Mouse (Mus musculus) hematopoietic stem cell, adult 5-6 weeks (primary cell): ENCODE data around the gene Hsdl2. TPM values are rescaled to one million over a fixed set of nuclear protein-coding genes. Genes with fewer than 3 reads are reported as not detected.

Source experiments
- ATAC-seq, 2 experiments: fragments of 125-278 bp in 1 of 2; replicated peaks in 1 of 2; 2 replicates each; pipeline ENCODE4 v1.8.0; 2016 to 2017; ENCODE audit warnings: inconsistent platforms in 2 of 2, mild to moderate bottlenecking in 2 of 2, moderate number of reproducible peaks in 2 of 2, low read depth in 1 of 2, moderate TSS enrichment in 1 of 2; ENCODE audit not compliant: low FRiP score in 2 of 2, poor library complexity in 2 of 2, severe bottlenecking in 2 of 2, insufficient read depth in 1 of 2, low TSS enrichment in 1 of 2
- total RNA-seq: library from RNA; stranded (forward); fragments of 172-1452, 232-1000 nt; gene quantifications from 2 replicates; pipeline ENCODE4 v1.2.3, GENCODE M21; 2017

Gene Hsdl2
- total RNA-seq, 1 experiment from 2014 or later, result 33.6 TPM

DNA sequence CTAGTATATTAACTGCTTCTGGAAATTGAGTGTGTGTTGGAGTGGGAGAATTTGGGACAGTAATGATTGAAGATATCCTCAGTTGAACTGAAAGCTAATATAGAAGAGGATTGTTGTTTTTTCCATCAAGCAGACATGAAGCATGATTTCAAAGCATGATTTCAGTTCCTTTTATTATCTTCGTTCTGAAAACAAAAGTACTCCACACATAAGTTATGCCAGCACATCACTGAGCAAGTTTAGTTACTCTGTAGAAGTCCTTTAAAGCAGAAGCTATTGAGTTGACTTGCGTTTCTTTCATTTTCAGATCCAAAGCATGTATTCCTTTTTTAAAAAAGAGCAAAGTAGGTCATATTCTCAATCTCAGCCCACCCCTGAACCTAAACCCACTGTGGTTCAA, 15.2 kb downstream of the Hsdl2 start:
- ATAC-seq, result no peak

DNA sequence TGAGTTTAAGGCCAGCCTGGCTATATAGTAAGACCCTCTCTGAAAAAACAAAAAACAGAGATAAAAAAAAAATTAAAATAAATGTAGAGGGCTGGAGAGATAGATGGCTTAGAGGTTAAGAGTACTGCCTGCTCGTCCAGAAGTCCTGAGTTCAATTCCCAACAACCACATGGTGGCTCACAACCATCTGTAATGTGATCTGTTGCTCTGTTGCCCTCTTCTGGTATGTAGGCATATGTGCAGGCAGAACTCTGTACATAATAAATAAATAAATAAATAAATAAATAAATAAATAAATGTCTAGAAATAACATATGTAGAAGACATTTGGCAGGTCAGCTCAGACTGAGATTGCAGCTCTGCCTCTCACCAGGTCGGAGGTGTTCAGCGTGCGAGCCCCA, 21.3 kb downstream of the Hsdl2 start:
- no peak for ATAC-seq

DNA sequence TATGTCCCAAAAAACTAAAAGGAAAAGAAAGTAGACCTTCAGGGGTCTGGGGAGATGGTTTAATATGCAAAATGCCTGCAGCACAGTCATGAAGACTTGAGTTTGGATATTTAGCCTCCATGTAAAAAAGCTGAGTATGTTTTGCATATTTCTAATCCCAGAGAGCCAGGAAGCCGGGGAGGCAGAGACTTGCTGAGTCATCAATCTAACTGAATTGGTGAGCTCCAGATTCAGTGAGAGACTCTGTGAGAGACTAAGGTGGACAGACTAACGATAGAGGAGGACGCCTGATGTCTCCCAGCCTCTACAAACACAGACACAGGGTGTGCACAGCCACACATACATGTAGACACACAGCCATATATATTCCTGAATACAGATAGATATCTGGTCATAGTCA, 23.5 kb downstream of the Hsdl2 start:
- no peak for ATAC-seq

DNA sequence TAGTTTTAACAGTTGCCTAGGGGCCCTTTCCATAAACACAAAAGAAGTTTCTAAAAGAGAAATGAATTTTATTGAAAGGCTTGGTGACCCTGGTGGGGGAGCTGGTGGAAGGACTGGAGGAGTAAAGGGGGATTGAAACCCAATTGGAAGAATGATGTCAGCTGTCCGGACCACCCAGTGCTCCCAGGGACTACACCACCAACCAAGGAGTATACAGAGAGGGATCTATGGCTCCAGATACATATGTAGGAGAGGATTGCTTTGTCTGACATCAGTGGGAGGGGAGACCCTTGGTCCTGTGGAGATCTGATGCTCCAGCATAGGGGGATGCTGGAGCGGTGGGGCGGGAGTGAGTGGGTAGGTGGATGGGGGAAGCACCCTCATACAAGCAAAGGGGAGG, 24.1 kb downstream of the Hsdl2 start:
- no peak for ATAC-seq

DNA sequence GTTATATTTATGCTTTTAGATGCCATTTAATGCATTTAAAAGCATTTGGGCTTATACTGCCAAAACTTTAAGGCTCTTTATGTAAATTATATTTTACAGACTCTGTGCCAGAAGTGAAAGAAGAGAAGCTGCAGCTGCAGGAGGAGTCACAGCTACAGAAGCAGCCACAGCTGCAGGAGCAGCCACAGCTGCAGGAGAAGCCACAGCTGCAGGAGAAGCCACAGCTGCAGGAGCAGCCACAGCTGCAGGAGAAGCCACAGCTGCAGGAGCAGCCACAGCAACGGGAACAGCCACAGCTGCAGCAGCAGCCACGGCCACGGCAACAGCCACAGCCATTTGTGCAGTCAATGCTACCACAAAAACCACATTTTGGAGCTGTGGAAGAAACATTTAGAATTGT, 29.0 kb downstream of the Hsdl2 start:
- no peak for ATAC-seq

DNA sequence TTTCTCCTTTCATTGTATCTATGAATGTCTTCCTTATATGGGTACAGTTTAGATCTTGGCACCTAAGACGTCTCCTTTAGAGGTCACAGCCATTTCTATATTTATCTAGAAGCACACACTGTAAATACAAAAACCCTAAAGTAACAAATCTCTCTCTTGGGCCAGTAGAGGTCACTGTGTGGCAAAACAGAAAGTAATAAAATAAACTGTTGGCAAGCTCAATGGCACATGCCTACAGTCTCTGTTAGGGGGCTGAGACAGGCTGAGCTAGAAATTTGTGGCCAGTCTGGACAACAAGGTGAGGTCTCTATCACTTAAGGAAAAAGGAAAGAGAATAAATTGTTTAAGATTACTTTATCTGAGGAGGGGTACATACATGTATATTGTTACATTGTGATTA, 33.6 kb downstream of the Hsdl2 start:
- ATAC-seq, result peak; percentile 46 to 86; a peak in 3 of 4 replicates

DNA sequence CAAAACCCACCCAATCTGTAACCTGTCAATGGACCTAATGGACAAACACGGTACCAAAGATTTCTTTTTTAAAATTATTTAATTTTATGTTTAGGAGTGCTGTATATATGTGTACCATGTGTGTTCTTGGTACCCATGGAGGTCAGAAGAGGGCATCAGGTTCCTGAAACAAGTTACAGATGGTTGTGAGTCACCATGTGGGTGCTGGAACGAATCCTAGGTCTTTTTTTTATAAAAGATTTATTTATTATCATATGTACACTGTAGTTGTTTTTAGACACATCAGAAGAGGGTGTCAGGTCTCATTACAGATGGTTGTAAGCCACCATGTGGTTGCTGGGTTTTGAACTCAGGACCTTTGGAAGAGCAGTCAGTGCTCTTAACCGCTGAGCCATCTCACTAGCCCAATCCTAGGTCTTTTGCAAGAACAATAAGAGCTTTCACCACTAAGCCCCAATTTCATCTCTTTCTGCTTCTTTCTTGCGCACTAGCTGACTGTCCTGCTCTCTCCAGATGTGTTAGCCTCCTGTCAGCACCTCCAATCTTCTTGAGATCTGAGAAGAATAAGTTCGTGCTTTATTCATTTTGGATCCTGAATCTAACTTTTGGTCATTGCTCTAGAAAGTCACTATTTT, 38.4 kb downstream of the Hsdl2 start:
- ATAC-seq, result no peak

DNA sequence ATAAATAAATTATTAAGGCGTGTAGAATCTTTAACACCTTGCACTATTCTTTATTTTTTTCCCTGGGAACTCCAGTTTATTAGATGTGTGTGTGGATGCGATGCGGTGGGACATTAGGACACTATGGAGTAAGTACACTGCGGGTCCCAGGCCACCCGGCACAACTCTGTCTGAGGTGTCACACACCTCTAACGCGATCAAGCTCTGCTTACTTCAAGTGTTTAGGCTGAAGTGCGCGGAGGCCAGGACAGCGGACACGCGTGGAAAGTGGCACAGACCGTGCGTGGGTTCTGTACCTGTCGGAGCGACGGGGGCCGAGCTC, 44.3 kb downstream of the Hsdl2 start:
- peak; percentile 20 to 27; a peak in 2 of 4 replicates for ATAC-seq

DNA sequence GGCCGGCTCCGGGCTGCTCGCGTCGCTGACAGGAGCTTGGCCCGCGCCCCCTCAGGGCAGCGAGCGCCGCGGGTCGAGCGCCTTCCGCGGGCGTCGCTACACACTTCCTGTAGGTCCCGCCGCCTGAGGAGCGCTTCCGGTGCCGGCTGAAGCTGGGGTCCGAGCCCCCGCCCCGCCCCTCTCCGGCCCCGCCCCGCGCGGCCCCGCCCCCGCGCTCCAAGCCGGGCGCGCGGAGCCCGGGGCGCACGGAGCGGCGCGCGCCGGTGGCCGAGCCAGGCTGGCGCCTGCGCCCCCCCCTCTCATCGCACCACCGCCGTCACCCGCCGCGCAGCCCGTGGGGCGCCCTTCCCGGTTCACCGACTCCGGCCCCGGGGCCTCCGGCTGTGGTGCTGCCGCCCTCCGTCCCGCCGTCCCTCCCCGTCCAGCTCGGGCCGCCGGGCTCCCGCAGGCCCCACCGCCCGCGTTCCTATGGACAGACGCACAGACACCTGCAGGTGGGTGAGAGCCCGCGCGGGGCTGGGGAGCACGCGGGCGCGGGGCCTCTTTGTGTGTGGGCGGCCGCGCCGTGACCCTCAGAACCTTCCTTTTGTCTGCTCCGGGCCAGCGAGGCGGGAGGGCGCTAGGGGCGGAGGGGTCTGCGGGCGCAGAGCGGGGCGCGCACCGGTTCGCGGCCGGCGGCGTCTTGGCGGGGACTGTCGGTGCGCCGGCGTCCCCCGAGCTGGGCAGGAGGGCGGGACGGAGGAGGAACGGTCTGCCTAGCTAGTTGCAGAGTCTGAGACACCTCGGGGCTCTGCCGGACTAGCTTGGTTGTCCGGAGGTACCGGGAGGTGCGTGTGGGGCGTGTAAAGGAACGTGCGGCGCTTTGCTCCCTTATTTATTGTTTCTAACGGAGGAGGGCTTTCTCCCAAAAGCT, 44.9 kb downstream of the Hsdl2 start, which contains the start of gene E130308A19Rik:
Gene E130308A19Rik, plus strand, starts transcription at position 214 of the 913 bp plus-strand sequence.
- ATAC-seq, result peak; percentile 83 to 94

DNA sequence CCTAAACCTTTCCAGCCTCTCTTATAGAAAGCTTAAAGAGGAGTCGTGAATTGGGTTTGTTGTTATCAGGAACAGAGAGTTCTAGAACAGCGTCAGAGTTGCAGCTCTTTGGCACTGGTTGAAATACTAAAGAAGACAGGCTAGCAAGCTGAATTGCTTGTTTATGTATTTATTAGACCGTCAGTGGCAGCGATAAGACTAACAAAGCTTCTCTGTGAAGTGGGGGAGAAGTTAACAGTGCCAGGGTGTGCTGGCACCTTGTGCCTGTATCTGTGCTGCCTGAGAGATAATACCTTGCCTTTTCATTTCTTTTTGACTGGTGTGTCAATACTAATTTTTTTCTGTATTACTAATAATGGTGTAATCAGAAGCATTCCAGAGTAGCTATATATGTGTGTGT, 46.9 kb downstream of the Hsdl2 start:
- ATAC-seq, result no peak

DNA sequence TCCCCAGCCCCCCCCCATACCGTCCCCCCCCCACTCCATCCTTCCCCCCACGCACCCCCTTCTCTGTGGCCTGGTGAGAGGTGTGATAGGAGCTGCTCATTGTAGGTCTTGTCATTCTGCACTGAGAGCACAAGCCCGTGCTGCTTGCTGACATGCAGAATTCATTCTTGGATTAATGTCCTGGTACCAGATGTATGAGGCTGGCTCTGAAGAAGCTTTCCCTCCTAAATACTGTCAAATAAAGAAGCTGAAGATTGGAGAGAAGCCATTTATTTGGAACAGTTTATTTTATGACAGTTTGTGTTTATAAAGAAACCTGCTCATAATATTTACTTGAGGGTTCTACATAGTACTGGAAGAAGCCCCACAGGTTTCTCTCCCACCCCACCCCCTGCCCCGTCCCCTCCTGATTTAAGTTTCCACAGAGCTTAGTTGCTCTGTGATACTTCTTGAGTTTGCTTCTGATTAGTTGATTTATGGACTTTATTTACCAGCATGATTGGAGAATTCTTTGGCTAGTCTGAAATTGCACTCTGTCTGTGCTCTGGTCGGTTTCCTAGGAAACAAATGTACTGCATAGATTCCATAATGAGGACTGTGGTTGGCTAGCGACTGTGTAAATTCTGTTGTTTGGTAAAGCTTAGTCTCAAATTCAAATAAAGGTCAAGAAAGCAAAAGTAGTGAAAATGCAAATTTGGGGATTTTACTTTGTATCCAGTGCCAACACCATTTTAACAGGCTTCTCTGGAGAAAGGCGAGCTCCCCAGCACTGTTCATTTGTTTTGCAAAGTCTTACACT, 47.9 kb downstream of the Hsdl2 start:
- no peak for ATAC-seq

DNA sequence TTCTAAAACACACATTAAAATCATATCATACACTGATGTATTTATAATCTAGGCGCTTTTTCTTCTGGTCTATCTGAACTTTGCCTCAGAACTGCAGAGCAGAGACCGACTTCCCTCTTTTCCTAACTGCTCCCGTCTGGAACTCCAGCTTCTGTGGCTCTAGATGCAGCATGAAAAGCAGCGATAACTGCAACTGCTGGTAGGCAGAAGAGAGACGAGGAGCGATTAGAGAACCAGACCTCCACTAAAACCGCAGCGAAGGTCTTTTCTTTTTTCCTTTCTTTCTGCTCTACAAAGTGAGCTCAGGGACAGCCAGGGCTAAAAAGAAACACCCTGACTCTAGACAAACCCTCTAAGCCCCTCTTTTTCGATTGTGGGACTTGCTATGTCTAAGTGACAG, 48.8 kb downstream of the Hsdl2 start:
- no peak for ATAC-seq

DNA sequence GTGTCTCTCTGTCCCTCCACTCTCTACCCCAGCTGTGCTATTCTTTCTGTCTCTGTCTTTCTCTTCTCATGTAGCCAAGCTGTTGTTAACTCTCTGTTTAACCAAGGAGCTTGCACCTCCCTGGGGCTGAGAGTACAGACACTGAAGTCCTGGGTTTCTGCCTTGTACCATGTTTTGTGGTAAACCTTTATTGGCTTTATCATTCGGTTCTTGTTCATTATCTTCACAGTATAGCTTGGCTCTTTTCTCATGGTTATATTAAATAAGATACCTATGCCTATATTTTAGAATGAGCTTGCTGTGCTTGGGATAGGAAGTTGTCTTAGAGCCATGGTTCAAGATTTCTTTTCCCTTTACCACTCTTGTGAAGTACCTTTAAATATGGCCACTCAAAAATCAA, 53.2 kb downstream of the Hsdl2 start:
- no peak for ATAC-seq

DNA sequence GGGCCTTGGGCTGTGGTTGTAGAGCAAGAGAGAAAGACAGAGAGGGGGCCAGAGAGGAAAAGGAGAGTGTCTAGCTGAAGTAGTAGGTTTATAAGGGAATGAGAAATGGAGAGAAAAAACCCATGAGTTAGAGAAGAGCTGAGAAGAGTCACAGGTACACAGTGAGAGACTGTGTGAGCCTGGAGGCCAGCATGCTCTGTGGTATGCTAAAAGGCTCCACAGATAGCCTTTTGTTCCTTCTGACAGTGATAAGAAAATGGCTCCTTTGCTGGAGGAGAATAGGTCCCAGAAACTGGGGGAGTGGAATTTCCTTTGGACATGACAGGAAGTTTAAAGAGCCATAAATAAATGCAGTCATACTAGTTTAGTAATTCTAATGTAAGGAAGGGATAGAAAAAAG, 57.8 kb downstream of the Hsdl2 start:
- no peak for ATAC-seq

DNA sequence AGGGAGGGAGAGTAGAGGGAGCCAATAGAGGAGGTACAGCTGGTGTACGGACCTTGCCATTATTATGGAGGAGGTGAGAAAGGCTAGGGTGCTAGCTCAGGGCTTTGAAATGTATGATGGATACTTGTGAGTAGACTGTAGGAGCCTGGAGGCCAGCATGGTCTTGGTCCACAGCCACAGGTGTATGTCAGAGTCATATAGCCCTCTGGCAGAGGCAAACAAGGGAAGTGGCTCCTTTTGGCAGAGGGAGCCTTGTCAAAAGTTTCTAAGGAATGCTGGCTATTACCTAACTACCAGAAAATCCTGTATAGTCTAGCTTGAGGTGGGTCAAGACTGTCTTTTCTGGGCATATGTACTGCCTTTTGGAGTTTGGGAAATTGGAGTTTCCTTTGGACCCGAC, 59.4 kb downstream of the Hsdl2 start:
- no peak for ATAC-seq

DNA sequence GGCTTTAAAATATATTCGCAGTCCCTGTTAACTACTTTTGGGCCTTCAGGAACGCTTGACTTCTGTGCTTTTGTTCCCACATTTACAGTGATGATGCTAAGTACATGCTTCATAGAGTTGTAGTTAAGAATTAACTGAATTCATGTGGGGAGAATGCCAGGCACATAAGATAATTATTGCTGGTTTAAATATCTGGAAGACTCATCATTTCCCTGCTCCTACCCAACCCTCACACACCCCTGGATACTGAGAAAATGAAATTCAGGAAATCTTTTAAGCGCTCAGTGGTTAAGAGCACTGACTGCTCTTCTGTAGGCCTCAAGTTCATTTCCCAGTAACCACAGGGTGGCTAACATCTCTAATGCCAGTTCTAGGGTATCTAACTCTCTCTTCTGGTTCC, 60.7 kb downstream of the Hsdl2 start:
- no peak for ATAC-seq

DNA sequence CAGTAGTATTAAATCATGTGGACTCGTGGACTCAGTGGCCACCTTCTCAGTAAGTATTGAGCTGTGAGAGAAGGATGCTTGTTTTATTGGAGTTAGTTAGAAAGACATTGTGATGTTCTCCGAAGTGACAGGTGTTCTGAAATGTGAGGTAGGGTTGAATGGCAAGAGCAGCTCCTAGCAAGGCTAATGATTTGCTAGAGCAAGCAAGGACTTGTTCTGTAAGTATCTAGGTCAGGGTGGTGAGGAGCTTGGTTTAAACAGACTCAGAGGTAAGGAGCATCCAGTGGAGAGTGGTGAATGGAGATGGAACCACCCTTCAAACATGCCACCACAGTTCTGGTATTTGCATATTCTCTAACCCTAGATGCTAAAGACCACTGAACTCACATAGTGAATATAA, 61.3 kb downstream of the Hsdl2 start:
- ATAC-seq, result no peak

DNA sequence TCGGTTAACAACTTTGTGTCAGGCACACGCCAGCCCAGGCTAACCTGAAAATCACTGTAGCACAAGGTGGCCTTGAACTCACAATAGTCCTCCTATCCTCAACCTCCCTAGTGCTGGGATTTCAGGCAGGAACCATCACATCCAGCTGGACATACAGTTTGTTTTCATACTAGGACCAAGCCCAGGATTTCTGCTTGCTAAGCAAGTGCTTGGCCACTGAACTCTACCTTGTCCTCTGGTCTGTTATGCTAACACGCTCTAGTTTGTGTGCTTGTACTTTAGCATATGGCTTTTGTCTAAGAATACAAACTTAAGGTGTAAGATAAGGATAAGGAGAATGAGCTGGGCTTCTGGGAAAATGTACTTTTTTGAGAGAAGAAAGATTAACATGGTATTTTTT, 63.1 kb downstream of the Hsdl2 start:
- no peak for ATAC-seq
